Mouse (Mus musculus) forebrain, embryonic 15.5 days (tissue): Measurements from ENCODE around the gene C530008M17Rik. TPM values are rescaled to one million over a fixed set of nuclear protein-coding genes. Genes with fewer than 3 reads are reported as not detected.

ENCODE experiments used
- ATAC-seq: fragments of 200-750 bp; cut with Nextera tagmentation; replicated peaks from 2 replicates; pipeline ENCODE4 v1.8.0; 2017; ENCODE audit warnings: mild to moderate bottlenecking, moderate TSS enrichment, moderate library complexity
- H3K27ac ChIP-seq: fragments of 300-500 bp; sonication (generic); replicated peaks from 2 replicates; pipeline ENCODE4 v1.5.1; 2015; ENCODE audit warnings: mild to moderate bottlenecking, inconsistent platforms
- H3K27me3 ChIP-seq: fragments of 300-500 bp; sonication (generic); 2 replicates; pipeline ENCODE4 v1.6.1; 2015; ENCODE audit warnings: inconsistent platforms
- H3K36me3 ChIP-seq: fragments of 300-500 bp; sonication (generic); 2 replicates; pipeline ENCODE4 v1.6.1; 2015; ENCODE audit warnings: mild to moderate bottlenecking, inconsistent platforms
- H3K4me1 ChIP-seq: fragments of 300-500 bp; sonication (generic); 2 replicates; pipeline ENCODE4 v1.6.1; 2015; ENCODE audit warnings: inconsistent platforms
- H3K4me2 ChIP-seq: fragments of 300-500 bp; sonication (generic); replicated peaks from 2 replicates; pipeline ENCODE4 v1.6.1; 2015; ENCODE audit warnings: mild to moderate bottlenecking, inconsistent platforms
- H3K4me3 ChIP-seq: fragments of 300-500 bp; sonication (generic); 2 replicates; pipeline ENCODE4 v1.5.1; 2015; ENCODE audit warnings: mild to moderate bottlenecking, inconsistent platforms
- H3K9ac ChIP-seq: fragments of 300-500 bp; sonication (generic); replicated peaks from 2 replicates; pipeline ENCODE4 v1.6.1; 2015; ENCODE audit warnings: mild to moderate bottlenecking, inconsistent platforms
- H3K9me3 ChIP-seq: fragments of 300-500 bp; sonication (generic); 2 replicates; pipeline ENCODE4 v1.6.1; 2016; ENCODE audit warnings: inconsistent platforms
- WGBS: fragments of 180-500 bp; shearing (Covaris S2); methylation state at CpG from one replicate; pipeline ENCODE4 v1.1.7; 2015; ENCODE audit warnings: mixed read lengths; 5-methylcytosine and 5-hydroxymethylcytosine counted together
- polyA plus RNA-seq: library from polyadenylated mRNA; unstranded; fragments of >200 nt; fragmentation: Nextera tagmentation; extraction: Ambion mirVana; gene quantifications from 2 replicates; pipeline ENCODE4 v1.2.1, GENCODE M21; 2015

Gene C530008M17Rik
- polyA plus RNA-seq = 84.9 and 94.2 TPM in 2 replicates

DNA sequence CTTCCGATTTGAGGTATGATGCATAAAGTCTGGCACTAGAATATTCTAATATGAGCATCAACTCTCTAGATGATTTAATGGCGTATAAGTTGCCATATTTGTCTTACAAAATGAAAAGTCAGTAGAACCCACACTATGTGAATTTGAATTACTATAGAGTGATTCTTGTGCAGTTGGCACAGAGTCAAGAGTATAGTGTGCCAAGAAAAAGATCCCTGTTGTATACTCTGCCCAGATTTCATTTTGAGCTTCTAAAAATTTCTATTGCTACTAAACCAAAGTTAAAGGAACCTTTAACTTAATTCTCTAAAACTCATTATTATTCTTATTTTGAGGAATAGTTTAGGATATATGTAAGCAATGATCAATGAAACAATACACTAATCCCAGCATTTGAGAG, at the start of gene C530008M17Rik:
Gene C530008M17Rik, plus strand, starts transcription at position 301 of the 400 bp plus-strand sequence.
- Histone ChIP-seq H3K9me3 (no peaks in the 10 kb centered on the region), H3K4me1 (peaks cover 25% of the 10 kb centered on the region), H3K9ac (peak within 1 kb of the TSS; percentile 98), H3K36me3 (0 out of 2 replicates have a peak, but pooled peaks cover 2% of the 10 kb centered on the region), H3K4me2 (peak within 1 kb of the TSS; percentile 59), H3K4me3 (peak within 1 kb of the TSS; percentile 87), H3K27ac (peak within 1 kb of the TSS; percentile 98), H3K27me3 (no peaks in the 10 kb centered on the region)
- no peak for ATAC-seq
- 72% methylated on average over 2 of the region's 2 CpGs for WGBS

DNA sequence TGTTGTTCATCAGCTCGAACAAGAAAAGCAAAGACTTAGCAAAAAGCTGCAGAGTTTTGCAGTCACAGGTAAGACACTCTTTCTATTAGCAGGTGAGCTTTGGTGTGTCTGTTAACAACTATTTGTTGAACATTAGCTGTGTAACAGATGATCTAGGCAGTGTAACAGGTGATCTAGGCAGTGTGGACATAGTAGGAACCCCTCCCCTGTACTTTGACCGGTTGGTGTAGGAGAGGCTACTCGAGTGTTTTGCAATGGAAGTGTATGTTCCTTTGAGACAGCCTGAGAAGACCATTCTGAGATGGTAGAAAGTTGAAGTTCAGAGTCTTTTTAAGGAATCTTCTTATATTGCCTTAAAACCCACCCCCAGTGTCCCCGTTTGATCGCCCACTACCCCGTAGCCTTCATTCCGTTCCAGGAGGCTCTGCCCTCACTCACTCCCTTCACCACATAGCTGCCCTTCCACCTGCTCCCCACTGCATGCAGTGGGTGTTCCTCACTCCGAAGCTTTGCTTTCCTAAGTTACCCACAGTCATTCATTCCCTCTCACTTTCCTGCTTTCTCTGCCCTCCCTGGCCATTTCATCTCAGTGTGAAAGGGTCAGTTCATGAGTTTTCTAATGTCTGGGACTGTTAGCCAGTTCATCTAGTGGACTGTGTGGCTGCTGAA, 46.5 kb upstream of the C530008M17Rik start:
- no peak for ATAC-seq
- no peaks in the 10 kb centered on the region for H3K9me3 ChIP-seq
- H3K27me3 ChIP-seq = no peaks in the 10 kb centered on the region
- H3K4me3 ChIP-seq = no peak overlapping the region
- H3K36me3 ChIP-seq = peaks cover 48% of the 10 kb centered on the region
- no peak overlapping the region for H3K4me2 ChIP-seq
- WGBS = 94% methylated on average over 8 of the region's 8 CpGs
- no peak overlapping the region for H3K9ac ChIP-seq
- no peaks in the 10 kb centered on the region for H3K4me1 ChIP-seq
- no peak overlapping the region for H3K27ac ChIP-seq

DNA sequence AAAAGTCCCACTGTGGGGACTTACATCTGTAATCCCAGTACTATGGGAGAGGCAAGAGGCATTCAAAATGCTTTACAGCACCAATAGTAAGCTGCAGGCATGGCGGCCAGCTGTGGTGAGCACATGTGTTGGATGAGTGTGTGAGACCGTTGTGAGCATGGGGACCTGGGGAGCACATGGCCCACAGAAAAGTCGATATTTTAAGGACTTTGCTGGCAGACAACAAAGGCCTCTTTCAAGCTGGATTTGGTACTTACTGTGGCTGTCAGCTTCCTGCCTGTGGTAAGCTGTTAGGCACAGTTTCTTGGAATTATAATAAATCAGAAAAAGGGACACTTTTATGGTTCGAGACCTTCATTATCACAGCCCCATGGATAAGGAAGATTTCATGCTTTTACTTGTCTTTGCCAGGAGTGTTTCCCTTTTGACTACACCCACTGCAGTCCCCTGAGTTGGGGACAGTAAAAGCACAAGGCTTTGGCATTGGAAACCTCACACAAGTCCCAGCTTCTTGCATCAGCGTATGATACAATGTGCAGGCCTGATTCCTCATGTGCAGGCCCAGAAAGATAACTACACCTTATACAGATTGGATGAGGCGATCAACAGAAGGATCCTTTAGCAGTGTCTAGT, 43.3 kb upstream of the C530008M17Rik start:
- Histone ChIP-seq H3K4me3 (no peak overlapping the region), H3K4me1 (no peaks in the 10 kb centered on the region), H3K9me3 (no peaks in the 10 kb centered on the region), H3K27ac (no peak overlapping the region), H3K36me3 (peaks cover 47% of the 10 kb centered on the region), H3K9ac (no peak overlapping the region), H3K27me3 (no peaks in the 10 kb centered on the region), H3K4me2 (no peak overlapping the region)
- 91% methylated on average over 6 of the region's 6 CpGs for WGBS
- no peak for ATAC-seq

DNA sequence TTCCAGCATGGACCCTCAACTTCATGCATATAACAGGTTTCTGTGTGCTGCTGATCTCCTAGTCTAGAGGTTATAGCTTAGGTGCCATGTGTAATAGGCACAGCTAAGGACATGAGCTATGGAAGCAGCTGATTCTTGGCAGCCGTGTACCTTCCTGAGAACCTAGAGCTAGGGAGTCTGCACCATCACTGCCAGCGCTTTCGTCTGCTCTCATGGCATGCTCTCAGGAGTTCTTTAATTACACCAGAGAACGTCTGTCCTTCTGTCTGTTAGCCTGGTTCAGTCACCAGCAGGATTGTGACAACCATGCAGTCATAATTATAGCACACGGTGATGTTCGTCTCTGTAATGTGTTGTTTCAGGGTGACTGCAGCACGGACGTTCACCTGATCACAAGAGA, 41.0 kb upstream of the C530008M17Rik start:
- 91% methylated on average over 8 of the region's 8 CpGs for WGBS
- ATAC-seq = no peak

DNA sequence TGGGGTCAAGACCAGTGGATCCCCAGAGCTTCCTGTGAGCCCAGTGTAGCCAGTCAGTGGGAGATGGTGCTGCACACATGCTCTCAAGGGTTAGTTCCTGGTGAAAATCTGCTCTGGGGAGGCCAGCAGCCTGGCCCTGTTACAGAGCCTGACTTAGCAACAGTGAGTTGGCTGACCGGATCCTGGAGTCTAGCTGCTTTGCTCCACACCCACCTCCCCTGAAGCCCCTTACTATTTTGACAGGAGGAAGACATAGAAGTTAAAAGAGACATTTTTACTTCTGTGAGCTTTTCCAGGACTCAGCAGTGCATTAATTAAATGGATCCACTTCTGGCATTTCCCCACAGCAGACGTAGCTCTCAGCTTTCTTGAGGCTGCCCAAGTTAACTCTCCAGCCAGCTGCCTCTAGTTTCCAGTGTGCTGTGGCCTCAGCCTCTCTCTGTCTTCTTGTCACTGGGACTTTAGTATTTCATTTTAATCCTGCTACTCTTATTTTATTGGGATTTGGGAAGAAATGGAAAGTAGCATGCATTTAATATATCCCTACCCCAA, 40.0 kb upstream of the C530008M17Rik start:
- Histone ChIP-seq H3K36me3 (peaks cover 48% of the 10 kb centered on the region), H3K4me3 (no peak overlapping the region), H3K27me3 (no peaks in the 10 kb centered on the region), H3K9ac (no peak overlapping the region), H3K27ac (no peak overlapping the region), H3K4me1 (no peaks in the 10 kb centered on the region), H3K9me3 (no peaks in the 10 kb centered on the region), H3K4me2 (no peak overlapping the region)
- 88% methylated on average over 2 of the region's 2 CpGs for WGBS
- no peak for ATAC-seq

More for the DNA sequence above, 41.0 kb upstream of the C530008M17Rik start:
- no peak overlapping the region for H3K9ac ChIP-seq
- no peak overlapping the region for H3K4me2 ChIP-seq
- H3K4me1 ChIP-seq = no peaks in the 10 kb centered on the region
- H3K27ac ChIP-seq = no peak overlapping the region
- H3K9me3 ChIP-seq = no peaks in the 10 kb centered on the region
- no peaks in the 10 kb centered on the region for H3K27me3 ChIP-seq
- no peak overlapping the region for H3K4me3 ChIP-seq
- peaks cover 51% of the 10 kb centered on the region for H3K36me3 ChIP-seq

DNA sequence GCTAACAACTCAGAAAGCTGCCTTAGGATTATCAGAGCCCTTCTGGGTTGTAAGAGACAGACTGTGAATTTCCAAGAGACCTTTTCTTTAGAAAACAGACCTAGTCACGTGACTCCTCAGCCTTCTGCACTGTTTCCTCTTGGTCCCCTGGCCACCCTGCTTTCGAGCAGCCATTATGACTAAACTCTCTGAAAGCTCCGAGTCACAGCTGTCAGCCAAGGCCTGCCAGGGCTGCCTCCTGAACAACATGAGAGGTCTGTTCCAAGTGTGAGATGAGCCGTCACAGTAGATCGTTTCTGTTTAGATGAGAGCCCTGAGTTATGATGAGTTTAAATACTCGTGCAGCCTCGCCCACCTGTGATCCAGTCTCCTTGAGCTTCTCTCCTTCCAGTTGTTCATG, 37.6 kb upstream of the C530008M17Rik start:
- Histone ChIP-seq H3K9me3 (no peaks in the 10 kb centered on the region), H3K27ac (no peak overlapping the region), H3K4me1 (no peaks in the 10 kb centered on the region), H3K4me2 (no peak overlapping the region), H3K36me3 (peaks cover 50% of the 10 kb centered on the region), H3K9ac (no peak overlapping the region), H3K4me3 (no peak overlapping the region), H3K27me3 (no peaks in the 10 kb centered on the region)
- no peak for ATAC-seq
- 76% methylated on average over 7 of the region's 7 CpGs for WGBS

DNA sequence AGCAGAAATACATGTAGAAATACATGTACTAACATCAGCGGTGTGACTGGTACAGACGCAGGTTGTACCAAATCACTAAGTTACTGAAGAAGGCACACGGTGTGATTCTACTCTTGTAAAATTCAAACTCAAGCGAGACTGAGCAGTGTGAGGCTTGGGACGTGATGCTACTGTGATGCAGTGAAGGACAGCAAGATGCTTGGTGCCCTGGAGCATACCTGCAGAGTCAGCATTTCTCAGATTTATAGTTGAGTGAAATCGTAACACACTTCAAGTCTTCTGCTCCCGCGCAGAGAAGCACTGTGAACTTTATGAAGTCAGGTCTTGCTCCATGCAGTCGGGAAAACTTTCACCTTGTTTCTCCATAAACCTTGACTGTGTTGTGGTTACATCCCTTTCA, 32.6 kb upstream of the C530008M17Rik start:
- no peak for ATAC-seq
- H3K4me1 ChIP-seq = no peaks in the 10 kb centered on the region
- H3K36me3 ChIP-seq = peaks cover 35% of the 10 kb centered on the region
- 97% methylated on average over 9 of the region's 9 CpGs for WGBS
- no peaks in the 10 kb centered on the region for H3K27me3 ChIP-seq
- H3K4me3 ChIP-seq = no peak overlapping the region
- no peaks in the 10 kb centered on the region for H3K9me3 ChIP-seq
- H3K9ac ChIP-seq = no peak overlapping the region
- H3K27ac ChIP-seq = no peak overlapping the region
- no peak overlapping the region for H3K4me2 ChIP-seq

DNA sequence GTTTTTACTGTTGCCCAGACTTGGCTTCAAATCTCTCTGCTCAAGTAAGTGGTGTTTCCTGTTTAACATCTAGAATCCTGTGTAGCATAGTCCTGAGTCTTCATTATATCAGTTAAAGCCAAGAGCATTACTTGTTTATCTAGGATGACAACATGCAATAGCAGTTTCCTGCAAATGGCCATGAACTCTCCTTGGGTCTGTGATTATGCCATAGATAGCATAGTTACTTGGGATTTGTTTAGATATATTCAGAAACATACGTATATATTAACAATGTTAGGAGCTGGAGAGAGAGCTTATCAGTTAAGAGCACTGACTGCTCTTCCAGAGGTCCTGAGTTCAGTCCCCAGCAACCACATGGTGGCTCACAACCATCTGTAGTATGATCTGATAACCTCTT, 28.5 kb upstream of the C530008M17Rik start:
- H3K27ac ChIP-seq = no peak overlapping the region

DNA sequence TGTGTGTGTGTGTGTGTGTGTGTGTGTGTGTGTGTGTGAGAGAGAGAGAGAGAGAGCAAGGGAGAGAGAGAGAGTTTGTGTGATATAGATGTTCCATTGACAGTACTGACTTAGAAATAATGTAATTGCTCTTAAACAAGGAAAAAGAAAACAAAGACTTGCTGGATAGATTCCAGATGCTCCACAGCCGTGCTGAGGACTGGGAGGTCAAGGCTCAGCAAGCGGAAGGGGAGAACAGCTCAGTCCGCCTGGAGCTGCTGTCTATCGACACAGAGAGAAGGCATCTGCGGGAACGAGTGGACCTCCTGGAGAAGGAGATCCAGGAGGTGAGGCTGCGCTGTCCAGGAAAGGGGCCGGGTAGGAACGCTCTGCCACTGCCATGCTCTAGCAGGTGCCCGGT, 22.3 kb upstream of the C530008M17Rik start:
- Histone ChIP-seq H3K27ac (no peak overlapping the region), H3K4me2 (no peak overlapping the region), H3K4me3 (no peak overlapping the region), H3K27me3 (no peaks in the 10 kb centered on the region), H3K9ac (no peak overlapping the region), H3K36me3 (peaks cover 55% of the 10 kb centered on the region), H3K4me1 (no peaks in the 10 kb centered on the region), H3K9me3 (no peaks in the 10 kb centered on the region)
- no peak for ATAC-seq
- WGBS = 73% methylated on average over 10 of the region's 10 CpGs

More for the DNA sequence above, 28.5 kb upstream of the C530008M17Rik start:
- no peaks in the 10 kb centered on the region for H3K4me1 ChIP-seq
- no peaks in the 10 kb centered on the region for H3K27me3 ChIP-seq
- H3K36me3 ChIP-seq = peaks cover 32% of the 10 kb centered on the region
- no peak overlapping the region for H3K4me2 ChIP-seq
- H3K9ac ChIP-seq = no peak overlapping the region
- H3K9me3 ChIP-seq = no peaks in the 10 kb centered on the region
- WGBS = 100% methylated on average over 1 of the region's 1 CpGs
- no peak for ATAC-seq
- H3K4me3 ChIP-seq = no peak overlapping the region

DNA sequence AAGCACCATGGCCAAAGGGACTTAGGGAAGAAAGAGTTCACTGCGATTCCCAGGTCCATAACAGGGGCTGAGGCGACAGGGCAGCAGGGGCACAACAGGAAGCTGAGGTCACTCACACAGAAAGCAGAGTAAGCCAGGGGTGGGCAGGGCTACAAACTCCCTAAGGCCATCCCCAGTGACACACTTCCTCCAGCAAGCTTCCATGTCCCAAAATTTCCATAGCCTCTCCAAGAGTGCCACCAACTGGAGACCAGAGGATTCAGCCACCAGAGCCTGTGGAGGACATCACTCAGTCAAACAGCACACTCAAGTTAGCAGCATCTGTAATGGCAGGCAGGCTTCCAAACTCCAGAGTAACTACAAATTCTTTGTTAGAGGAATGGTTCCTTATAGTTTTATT, 20.7 kb upstream of the C530008M17Rik start:
- Histone ChIP-seq H3K27ac (no peak overlapping the region), H3K4me1 (no peaks in the 10 kb centered on the region), H3K9me3 (no peaks in the 10 kb centered on the region), H3K9ac (no peak overlapping the region), H3K27me3 (no peaks in the 10 kb centered on the region), H3K4me3 (no peak overlapping the region), H3K4me2 (no peak overlapping the region), H3K36me3 (peaks cover 63% of the 10 kb centered on the region)
- no peak for ATAC-seq
- 87% methylated on average over 2 of the region's 2 CpGs for WGBS

DNA sequence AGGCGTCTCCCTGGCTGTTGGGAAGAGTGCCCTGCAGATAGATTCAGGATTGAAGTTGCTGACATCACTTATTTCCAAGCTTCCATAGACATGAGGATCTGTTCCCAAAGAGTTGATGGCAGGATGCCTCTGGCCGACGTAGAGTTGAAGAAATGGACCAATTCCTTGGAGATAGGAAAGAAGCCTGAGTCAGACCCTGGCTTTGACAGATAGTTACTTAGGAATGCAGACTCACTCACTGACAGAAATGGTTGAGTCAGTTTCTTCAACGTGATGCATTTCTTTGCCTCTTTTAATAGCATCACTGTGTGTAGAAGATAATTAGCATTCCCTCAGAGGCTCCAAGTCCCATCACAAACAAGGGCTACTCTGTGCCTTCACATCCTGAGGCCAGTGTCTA, 14.2 kb upstream of the C530008M17Rik start:
- H3K4me2 ChIP-seq = no peak overlapping the region
- H3K4me3 ChIP-seq = no peak overlapping the region
- peaks cover 47% of the 10 kb centered on the region for H3K36me3 ChIP-seq
- H3K9me3 ChIP-seq = no peaks in the 10 kb centered on the region
- H3K4me1 ChIP-seq = no peaks in the 10 kb centered on the region
- H3K9ac ChIP-seq = no peak overlapping the region
- no peak for ATAC-seq
- 90% methylated on average over 4 of the region's 4 CpGs for WGBS
- no peak overlapping the region for H3K27ac ChIP-seq
- H3K27me3 ChIP-seq = no peaks in the 10 kb centered on the region

DNA sequence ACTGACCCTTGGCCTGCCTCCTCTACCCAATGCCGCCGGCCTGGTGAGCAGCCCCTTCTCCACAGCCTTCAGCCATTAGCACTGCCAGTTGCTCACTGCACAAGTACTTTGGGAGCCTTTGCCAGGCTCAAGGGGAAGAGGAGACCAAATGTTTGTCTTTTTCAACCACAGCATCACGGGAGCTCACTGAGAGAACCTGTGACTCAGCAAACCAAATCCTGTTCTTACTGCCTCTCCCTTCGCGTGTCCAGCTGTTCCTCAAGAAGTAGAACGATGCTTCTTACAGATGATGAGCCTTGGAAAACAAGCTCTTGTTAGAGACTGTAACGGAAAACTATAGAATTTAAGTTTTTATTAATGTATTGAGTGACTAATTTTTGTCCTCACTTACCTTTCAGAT, 12.1 kb upstream of the C530008M17Rik start:
- Histone ChIP-seq H3K9me3 (no peaks in the 10 kb centered on the region), H3K9ac (no peak overlapping the region), H3K36me3 (peaks cover 33% of the 10 kb centered on the region), H3K27me3 (no peaks in the 10 kb centered on the region), H3K4me2 (no peak overlapping the region), H3K4me3 (no peak overlapping the region), H3K27ac (no peak overlapping the region), H3K4me1 (no peaks in the 10 kb centered on the region)
- 92% methylated on average over 7 of the region's 7 CpGs for WGBS
- no peak for ATAC-seq
